Mouse (Mus musculus) cerebellum, adult 11-12 months (tissue): Measurements from ENCODE around the gene Eef1a1.
A peak's percentile ranks its signal among the peaks of the same experiment; 100 is the strongest.

Source experiments
- DNase-seq: peaks from one replicate; pipeline ENCODE4 v3.0.0; 2022

The Eef1a1 gene

DNA sequence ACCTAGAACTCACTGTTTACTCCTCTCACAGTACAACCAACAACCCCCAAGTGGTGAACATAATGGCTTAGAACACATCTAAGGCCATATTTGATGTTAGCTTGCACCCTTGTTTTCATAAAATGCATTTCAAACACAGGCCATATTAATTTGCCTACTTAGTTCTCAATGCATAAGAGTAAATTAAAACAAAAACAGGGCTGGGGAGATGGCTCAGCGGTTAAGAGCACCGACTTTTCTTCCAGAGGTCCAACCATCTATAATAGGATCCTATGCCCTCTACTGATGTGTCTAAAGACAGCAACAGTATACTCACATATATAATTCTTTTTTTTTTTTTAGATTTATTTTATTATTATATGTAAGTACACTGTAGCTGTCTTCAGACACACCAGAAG, 13.6 kb downstream of the Eef1a1 start:
- DNase-seq: no peak

- DNase-seq: no peak
Measured at GRCm38 (mm10) chr9:78474771-78475382, 14.1 kb downstream of the Eef1a1 start.

DNA sequence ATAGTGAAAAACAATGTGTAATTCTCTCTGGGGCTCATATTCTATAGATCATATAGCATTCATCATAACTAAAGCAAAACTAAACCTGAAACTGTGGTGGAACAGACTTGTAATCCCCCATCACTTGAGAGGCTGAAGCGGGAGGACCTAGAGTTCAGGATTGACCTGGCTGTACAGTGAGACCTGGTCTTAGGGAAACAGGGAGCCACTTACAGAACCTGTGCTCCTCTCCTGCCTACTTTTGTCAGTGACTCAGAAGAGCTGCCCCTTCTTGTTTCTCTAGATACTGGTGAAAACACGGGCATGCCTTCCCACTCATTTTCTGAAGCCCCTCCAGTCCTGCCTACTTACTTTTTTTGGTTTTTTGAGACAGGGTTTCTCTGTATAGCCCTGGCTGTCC, 14.7 kb downstream of the Eef1a1 start:
- no peak for DNase-seq

- no peak for DNase-seq
Measured at GRCm38 (mm10) chr9:78473588-78473987, 15.4 kb downstream of the Eef1a1 start.

DNA sequence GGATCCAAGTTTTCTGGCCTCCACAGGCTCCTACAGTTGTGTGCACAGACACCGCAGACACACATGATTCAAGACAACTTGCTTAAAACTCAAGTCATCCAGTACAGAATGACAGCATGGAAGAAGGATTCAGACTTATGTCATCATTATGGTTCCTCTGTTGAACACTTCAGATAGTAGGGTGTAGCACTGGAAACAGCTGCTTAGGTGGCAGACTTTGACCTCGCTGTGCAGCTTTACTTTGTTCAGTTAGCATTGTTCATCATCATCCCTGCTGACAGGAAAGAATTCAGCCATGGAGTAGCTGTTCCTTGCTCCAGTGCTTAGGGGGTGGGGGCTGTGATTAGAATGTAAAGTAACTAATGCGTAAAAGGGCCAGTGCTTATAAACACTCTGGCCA, 23.2 kb downstream of the Eef1a1 start:
- no peak for DNase-seq

- no peak for DNase-seq
Measured at GRCm38 (mm10) chr9:78463337-78463736, 25.6 kb downstream of the Eef1a1 start.

DNA sequence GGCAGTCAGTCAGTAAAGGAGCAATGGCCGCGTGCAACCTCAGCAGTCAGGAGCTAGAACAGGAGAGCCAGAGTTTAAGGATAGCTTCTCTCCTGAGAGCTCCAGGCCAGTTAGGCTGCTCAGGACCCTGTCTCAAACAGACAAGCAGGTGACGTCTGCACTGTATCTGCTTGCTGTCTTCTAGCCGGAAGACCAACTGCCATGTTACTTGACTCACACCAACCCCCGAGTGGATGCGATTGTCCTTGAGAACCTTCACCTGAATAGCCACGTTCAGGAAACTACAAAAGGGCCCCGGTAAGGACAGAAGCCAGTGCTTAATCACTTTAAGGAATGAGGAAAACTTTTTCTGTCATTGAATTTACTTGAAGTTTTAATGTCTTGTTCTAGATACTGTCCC, 31.9 kb downstream of the Eef1a1 start:
- DNase-seq: no peak

DNA sequence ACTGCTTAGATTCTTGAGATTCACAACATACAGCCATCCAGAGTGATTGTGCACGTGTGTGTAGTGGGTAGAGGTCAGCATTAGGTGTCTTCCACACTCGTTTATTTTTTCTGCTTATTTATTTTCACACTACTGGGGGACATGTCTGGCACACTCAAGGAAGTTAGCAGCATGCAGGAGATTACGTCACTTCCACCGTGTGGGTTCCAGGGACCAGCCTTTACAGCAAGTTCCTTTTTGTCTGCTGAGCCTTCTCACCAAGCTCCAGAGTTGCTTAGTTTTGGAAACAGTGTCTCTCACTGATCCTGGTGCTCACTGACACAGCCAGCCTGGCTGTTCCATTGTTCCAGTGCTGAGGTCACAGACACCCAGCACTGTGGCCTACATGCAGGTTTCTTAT, 37.6 kb downstream of the Eef1a1 start:
- no peak for DNase-seq

GRCm38 (mm10) chr9:78450404-78450803, 38.5 kb downstream of the Eef1a1 start:
- DNase-seq: no peak

DNA sequence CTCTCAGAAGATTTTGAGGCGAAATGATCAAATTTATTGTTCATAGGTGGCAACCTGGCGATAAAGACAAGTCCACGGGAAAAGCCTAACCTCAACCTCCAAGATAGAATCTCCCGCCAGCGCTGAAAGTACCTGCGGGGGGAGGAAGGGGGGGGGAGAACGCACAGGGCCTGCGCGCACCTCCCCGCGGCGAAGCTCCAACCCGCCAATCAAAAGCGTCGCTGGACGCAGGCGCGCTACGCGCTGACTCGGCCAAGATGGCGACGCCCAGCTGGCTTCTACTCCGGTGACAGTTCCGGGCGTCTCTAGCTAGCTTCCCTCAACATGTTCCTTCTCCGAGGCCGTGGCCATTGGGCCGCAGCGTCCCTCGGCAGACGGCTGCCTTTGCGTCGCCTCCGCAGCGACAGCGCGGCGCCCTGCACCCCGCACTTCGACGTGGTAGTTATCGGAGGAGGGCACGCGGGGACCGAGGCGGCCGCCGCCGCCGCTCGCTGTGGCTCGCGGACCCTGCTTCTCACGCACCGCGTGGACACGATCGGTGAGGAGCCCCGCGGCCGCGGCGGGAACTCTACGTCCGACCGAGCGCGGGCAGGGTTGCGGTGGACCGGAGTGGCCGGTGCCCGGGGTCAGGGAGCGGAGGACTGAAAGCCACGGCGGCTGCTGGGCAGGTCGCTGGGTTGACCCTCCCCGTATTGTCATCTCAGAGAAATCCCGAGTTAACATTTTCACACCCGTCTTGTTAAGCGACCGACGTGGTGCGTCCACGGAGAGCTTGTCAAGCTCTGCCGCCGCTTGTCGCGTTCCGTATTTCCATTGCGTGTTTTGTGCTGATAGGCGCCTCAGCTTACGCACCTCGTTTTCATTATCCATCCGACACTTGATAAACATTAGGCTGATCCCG, 40.7 kb downstream of the Eef1a1 start, which contains the start of the genes Mto1 and Gm17324:
Gene Mto1, plus strand, starts transcription at position 236 of the 901 bp plus-strand sequence.
Gene Gm17324, minus strand, starts transcription at position 814 of the 901 bp plus-strand sequence.
- DNase-seq: peak; percentile 88

GRCm38 (mm10) chr9:78447606-78447972, 41.4 kb downstream of the Eef1a1 start:
- DNase-seq: no peak

- no peak for DNase-seq
Measured at GRCm38 (mm10) chr9:78442579-78443392, 46.2 kb downstream of the Eef1a1 start, which contains the start of gene Cgas. Gene Cgas, minus strand, starts transcription at chr9:78443237.

GRCm38 (mm10) chr9:78442237-78442578, 46.7 kb downstream of the Eef1a1 start:
- DNase-seq: no peak

- no peak for DNase-seq
Measured at GRCm38 (mm10) chr9:78439426-78439825, 49.5 kb downstream of the Eef1a1 start.

DNA sequence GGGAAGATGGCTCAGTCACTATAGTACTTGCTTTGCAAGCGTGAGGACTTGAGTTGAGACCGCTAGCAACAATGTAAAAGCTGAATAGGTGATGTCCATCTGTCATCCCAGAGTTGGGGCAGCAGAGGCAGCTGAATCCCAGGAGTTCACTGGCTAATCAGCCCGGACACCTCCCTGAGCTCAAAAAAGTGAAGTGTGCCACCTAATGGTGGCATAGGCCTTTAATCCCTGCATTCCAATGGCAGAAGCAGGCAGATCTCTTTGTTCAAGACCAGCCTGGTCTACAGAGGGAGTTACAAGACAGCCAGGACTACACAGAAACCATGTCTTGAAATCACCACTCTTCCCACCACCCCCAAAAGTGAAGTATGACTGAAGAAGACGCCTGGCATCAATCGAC, 56.5 kb downstream of the Eef1a1 start:
- DNase-seq: no peak

DNA sequence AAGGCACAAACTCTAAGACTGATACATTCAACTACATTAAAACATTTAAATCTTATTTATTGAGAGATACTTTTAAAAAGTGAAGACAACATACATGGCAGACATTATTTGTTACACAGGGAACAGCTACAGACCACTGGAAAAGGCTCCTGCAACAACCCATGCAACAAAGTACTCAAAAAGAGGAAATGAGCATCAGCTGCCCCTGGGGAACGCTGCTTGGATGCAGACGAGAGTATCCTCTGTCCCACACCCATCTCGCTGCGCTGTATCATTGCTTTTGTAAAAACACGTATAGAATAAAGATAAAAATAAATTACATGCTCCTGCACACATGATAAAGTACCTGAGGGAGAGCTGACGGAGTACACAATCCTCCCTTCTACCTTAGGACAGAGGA, 58.5 kb downstream of the Eef1a1 start:
- no peak for DNase-seq

GRCm38 (mm10) chr9:78429551-78429950, 59.4 kb downstream of the Eef1a1 start:
- no peak for DNase-seq

- DNase-seq: no peak
Measured at GRCm38 (mm10) chr9:78428870-78429432, 60.0 kb downstream of the Eef1a1 start.
